Mouse (Mus musculus): Measurements from ENCODE around the gene Lmntd1.

Gene Lmntd1

DNA sequence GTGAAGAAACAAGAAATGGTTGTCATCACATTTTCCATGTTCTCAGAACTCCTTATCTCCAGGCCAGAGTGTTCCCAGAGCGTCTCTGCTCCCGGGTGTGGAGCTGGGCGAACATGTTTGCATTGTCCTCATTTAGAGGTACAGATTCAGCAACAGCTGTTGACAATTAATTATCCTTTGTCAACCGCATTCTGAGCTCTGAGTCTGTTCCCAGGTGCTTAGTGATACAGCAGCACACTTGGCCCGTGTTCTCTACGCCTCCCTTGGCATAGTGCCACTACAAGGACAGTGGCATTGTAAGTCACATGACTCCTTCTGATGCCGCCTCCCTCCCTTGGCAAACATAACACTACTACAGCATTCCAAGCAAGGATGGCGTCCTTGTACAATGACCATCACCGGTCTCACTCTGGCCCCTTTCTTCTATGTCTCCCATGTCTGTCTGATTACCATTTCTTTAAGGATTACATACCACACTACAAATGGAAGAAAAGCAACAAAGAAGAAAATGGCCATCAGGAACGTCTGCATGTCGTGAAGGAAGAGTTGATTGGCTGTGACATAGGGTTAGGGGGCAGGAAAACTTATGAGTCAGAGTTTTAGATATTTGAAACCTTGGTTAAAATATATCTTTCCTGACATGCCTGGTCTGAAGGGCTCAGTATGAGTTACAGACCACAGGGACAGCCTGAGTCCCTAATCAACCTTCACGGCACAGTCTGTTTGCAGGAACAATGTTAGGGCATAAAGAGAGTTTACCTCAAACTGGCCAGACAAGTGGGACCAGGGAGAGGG, 231.3 kb downstream of the Lmntd1 start:
- DNase-seq (ENCODE audit: low read depth, low spot score) = no peak

DNA sequence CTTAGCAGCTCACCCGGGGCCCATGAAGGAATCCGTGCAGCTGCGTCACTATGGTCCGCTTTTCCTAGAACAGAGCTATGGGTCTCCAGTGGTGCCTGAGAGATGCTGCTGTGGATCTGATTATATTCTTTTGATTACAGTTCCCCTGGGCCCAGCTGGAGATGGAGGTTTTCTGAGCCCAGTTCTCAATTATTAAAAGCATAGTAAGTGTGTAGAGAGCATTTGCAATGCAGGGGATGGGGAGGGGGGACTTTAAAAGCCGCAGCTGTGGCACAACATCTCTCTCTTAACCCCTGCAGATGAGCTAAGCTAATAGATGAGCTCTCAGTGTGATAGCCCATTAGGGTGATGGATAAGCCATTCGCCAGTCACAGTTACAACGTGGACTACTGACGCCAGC, 233.2 kb downstream of the Lmntd1 start:
- no peak for DNase-seq (ENCODE audit: low read depth, low spot score)

DNA sequence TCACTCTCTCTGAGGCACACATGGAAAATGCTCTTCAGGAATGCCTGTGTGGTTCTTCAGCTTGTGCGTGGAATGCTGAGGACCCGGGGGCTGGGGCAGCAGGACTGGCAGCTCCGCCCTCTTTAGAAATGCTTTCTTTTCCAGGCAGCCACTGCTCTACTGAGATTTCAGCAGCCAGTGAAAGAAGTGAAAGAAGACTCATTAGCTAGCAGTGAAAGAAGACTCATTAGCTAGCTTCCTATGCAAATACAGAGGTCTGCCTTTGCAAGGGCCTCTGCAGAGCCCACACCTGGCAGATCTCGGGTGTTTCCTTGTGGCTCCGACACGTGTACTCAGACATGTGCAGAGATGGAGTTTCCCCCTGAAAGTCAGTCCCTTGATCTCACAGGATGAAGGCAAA, 234.9 kb downstream of the Lmntd1 start:
- peak; percentile 90 for DNase-seq (ENCODE audit: low read depth, low spot score)

DNA sequence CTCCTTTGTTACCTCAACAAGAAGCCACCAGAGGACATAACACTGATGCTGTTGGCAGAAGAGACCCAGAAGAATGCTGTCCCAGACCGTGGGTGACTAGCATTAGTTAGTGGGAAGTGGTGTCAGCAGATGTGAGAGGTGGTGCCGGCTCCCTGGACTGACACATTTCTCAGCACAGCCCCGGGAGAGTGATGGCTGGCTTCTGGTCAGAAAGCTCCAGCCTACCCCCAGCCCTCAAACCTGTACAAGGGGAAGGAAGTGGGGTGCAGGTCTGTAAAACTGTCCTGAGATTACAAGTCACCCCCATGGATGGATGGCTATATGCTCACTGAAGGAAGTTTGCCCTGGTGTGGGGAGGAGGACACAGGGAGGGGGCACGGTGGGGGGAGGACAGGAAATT, 235.4 kb downstream of the Lmntd1 start:
- DNase-seq (ENCODE audit: low read depth, low spot score) = no peak

DNA sequence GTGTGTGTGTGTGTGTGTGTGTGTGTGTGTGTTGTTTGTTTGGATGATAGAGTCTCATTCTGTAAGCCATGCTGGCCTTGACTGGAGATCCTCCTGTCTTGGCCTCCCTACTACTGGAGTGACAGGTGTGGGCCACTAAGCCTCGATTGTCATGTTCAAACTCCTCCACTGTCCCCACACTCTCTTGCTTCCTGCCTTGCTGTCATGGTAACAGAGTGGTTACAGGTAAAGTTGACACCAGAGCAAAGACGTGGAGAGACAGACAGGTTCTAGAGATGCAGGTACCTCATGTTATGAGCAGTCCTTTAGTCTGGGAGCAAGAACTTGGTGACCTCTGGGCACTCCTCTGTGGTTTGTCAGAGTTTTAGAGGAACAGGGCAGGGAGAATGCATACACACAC, 239.7 kb downstream of the Lmntd1 start:
- no peak for DNase-seq (ENCODE audit: low read depth, low spot score)

DNA sequence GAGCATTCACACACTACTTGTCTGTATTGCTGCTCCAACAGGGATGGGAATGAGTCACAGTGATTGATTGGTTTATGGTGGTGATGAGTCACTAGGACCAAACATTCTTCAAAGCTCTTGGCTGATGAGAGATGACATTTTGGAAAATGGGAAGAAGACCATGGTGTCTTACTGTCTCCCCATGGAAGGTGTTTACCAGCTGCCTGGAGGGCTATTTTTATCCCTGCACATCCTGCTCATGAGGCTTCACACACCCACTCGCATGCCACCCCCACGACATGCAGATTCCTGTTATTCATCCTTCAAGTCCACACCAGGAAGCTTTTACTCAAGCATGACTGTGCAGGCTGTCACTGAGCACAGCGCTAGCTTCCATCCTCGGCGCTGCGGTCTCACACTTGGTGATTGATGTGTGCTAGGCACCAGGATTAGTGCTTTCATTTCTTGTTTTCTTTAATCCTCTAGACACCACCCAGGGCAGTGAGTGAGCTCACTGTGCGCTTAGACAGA, 240.4 kb downstream of the Lmntd1 start:
- peak; percentile 85 for DNase-seq (ENCODE audit: low read depth, low spot score)

DNA sequence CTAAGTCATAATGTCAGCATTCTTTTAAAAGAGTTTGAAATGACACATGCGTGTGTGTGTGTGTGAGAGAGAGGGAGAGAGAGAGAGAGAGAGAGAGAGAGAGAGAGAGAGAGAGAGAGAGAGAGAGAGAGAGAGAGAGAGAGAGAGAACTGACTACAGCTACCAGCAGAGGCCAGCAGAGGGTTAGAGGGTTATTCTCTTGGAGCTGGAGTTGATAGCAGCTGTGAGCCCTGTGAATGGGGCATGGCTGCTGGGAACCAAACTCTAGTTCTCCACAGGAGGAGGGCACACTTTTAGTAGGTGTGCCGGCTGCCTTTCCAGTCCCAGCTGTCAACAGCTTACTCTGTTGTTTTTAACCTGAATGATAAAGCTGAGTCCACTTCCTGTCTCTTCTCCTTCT, 242.1 kb downstream of the Lmntd1 start:
- peak; percentile 48 for DNase-seq (ENCODE audit: low read depth, low spot score)

DNA sequence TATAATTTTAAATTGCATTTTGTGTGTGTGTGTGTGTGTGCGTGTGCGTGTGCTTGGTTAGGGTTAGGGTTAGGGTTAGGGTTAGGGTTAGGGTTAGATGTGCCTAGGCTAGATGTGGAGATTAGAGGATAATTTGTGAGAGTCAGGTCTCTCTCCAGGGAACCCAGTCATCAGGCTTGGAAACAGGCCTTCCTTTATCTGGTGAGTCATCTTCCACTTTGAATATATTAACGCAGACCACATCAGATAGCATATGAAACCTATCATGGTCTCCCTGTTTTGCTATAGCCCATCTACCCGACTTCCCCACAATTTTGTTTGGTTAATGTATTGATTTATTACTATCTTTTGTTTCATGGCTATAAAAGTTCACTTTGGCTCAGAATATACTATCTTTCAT, 242.5 kb downstream of the Lmntd1 start:
- DNase-seq (ENCODE audit: low read depth, low spot score) = no peak

DNA sequence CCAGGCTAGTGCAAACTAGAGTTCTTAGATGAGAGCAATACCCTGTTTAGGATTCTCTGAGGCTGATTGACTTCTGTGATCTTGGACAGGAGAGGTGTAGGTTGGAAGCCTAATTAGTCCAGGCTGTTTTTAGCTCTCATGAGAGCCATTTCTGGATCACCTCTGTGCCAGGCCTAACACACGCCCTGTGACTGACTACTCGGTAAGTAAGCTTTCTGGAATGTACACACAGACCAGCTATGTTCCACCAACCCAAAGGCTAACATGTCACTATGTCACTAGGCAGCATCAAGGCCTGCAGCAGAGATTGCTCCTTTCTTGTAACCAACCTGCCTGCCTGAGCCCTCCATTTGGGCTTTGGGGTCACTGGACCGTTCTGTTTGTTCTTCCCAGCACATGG, 243.8 kb downstream of the Lmntd1 start:
- DNase-seq (ENCODE audit: low read depth, low spot score) = no peak

DNA sequence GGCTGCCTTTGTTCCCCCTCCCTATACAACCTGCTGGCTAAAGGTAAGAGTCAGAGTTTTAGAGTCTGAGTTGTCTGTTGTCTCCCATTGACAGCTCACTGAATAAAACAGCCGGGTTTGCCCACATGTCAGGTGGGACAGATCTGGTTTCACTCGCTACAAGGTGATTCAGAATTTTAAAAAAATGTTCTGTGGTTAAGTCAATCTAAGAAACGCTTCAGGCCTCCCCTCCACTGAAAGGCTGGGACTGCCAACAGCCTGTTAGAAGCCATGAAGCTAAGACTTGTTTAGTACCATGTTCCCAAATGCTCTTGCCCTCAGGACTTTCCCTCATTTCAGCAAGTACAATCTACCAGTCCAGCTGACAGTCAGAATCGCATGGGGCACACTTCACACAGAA, 244.8 kb downstream of the Lmntd1 start:
- DNase-seq (ENCODE audit: low read depth, low spot score) = no peak

DNA sequence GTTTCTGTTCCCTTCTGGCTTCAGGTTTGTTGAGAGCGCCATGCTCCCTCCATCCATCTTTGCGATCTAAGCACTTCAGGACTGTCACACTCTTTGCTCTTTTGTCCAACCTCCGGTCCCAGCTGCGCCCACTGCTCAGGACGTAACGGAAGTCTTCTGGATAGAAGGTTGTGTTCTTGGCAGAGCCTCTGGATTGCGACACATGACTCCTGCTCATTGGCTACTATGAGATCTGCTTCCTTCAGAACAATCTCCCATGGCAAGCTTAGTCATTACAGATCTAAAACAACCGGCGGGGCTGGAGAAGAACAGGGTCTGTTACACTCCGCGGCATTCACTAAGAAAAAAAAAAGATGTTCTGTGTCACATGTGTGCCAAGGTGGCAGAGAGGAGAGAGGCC, 247.6 kb downstream of the Lmntd1 start:
- no peak for DNase-seq (ENCODE audit: low read depth, low spot score)

DNA sequence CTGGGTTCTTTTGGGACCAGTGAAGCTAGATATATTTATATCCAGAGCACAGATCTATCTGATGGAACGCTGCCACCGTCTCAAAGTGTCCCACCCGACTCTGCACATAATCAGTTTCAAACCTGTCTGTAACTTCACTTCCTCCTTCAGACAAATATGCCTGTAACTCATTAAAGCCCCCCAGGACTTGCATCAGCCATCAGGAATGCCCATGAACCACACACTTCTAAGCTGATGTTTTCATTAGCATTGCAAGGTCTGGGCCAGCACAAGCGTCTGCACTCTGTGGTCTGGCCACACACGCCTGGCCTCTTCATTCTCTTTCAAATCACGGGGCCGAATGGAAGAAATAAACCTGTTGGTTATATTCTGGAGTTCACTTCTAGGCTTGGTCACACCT, 250.4 kb downstream of the Lmntd1 start:
- no peak for DNase-seq (ENCODE audit: low read depth, low spot score)

DNA sequence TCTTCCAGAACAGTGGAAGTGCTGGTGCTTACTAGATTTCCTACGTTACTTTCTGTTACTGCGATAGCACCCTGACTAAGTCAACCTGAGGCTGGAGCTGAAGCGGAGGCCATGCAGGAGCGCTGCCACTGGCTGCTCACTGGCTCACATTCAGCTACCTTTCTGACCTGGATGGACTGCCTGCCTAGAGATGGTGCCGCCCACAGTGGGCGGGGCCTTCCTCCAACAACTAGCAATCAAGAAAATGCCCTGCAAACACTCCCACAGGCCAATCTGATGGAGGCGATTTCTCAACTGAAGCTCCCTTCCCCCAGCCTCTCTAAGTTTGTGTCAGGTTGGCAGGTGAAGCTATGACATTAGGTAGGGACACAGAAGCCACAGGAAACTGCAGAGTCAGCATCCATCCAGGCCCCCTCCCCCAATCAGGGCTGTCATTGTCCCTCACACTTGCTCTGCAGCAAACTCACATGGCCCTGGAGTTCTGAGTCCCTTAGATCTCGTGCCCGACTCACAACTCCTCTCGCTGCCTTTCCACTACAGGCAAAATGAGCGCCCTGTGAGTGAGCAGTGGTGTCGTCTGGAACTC, 252.9 kb downstream of the Lmntd1 start:
- peak; percentile 22 for DNase-seq (ENCODE audit: low read depth, low spot score)

DNA sequence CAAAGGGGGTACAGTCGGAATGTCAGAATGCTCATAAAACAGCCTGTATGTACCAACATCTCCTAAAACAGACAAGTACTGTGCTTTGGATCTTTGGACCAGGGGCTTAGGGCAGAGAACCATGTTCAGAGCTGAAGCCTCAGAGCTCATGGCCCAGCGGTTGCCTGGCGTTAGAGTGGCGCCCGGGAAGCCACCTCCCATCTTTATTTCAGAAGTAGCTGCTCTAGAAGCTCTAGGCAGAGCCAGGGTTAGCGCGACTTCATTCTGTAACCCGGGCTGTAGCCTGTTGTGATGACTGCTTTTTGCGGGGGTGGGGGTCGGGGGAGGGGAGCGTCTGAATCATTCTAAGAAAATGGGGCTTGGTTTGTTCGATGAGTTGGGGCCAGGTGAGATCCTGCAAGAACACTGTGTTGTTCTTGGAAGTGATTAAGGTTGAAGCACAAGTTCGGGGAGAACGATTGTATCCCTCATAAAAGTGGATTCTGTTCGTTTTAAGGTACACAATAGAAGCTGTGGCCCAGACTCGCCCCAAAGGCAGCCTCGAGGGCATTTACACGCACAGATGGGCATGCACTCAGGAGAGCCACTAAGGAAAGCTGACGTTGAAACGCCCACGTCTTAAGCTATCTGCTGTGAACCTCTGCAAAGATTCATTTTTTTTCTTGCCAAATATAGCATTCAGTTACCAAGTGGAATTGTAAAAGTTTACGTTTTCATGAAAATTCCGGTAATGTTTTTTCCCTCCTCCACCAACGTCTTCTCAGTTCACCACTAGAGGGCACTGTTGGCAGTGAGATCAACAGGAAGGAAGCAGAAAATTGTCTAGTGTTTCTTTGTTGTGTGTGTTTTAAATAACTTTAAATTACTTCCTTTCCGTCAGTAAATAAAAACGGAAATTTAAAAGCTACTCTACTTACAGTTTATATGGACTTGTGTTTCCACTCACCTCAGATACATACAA, 254.4 kb downstream of the Lmntd1 start:
- peak; percentile 84 for DNase-seq (ENCODE audit: low read depth, low spot score)

DNA sequence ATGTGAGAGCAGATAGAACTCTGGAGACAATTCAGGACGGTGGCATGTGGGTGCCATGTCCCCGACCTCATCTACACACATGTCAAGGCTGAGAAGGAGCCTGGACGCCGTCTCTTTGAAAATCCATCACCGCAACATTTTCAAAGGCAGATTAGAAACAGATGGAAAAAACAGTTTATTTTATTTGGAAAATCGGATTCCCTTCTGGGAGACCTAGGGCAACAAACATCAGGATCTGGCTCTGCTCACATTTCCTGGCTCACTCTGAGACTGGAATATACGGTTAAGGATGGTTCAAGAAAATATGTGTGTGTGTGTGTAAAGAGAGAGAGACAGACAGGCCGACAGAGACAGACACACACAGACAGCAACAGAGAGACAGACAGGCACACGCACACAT, 256.1 kb downstream of the Lmntd1 start:
- DNase-seq (ENCODE audit: low read depth, low spot score) = no peak

DNA sequence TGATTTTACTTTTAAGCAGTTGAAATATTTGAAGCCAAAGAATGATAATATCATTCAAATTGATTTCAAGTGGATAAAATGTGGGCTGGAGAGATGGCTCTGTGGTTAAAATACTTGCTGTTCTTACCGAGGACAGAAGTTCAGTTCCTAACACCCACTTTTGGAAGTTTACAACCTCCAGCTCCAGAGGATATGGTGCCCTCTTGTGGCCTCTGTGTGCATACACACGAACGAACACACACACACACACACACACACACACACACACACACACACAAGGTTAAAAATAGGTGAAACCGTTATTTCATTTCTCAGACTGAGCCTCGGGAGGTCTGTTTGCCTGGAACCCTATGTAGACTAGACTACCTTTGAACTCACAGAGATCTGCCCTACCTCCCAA, 260.3 kb downstream of the Lmntd1 start:
- DNase-seq (ENCODE audit: low read depth, low spot score) = no peak

DNA sequence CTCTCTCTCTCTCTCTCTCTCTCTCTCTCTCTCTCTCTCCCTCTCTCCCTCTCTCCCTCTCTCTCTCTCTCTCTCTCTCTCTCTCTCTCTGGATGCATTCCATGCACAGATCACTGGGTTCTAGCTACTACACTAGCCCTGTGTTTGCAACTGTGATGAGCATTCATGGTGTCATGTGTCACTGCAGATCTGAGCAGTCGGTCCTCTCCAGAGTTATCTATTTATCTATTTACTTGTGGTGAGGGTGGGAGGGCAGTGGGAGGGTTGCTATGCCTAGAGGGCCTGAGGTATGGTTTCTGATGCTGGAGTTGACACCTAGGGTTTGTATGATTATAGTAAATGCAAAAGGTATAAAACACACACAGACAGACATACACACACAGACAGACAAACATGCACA, 261.4 kb downstream of the Lmntd1 start:
- DNase-seq (ENCODE audit: low read depth, low spot score) = no peak

DNA sequence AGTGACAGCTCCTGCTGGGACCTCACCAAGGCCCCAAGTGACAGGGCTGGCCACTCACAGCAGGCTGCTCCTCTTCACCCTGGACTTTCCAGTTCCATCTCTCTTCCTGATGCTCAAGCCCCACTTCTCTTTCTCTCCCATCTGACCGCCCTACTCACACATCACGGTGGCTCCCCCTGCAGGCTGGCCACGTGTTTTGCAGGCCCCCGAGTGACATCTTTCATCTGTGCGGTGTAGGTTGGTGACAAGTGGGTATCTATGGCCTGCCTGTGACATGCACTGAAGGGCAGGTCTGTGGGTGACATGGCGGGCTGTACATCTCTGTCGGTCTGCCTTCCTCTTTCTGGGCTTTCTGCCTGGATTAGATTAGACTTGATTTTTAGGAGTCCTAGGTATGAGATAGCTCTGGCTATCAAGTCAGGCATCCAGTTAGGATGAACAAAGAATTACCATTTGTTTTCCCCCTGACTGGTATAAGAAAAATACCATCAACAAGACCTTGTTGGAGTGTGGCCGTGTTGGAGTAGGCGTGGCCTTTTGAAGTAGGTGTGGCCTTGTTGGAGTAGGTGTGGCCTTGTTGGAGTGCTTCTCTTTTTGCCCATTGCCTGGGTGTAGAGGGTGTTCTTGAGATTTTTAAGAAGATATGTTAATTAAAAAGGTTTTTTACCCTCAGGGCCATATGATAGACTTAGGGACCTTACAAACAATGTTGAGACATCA, 265.8 kb downstream of the Lmntd1 start:
- peak; percentile 73 for DNase-seq (ENCODE audit: low read depth, low spot score)

DNA sequence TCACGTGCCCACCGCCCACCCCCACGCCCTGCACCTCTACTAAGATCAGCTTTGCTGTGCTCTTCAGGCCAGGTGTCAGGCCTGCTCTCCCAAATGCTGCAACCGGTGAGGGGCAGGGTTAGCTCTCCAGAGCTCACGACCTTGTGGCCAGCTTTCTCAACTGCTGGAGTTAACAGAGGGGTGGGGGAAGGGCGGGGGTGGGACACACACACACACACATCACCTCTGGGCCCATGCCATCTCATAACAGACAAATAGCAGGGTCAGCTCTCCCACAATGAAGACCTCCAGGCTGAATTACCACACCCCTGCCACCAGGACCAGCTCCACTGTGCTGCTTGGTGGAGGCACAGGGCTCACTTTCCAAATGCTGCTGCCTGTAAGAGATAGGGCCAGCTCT, 266.5 kb downstream of the Lmntd1 start:
- DNase-seq (ENCODE audit: low read depth, low spot score) = no peak

DNA sequence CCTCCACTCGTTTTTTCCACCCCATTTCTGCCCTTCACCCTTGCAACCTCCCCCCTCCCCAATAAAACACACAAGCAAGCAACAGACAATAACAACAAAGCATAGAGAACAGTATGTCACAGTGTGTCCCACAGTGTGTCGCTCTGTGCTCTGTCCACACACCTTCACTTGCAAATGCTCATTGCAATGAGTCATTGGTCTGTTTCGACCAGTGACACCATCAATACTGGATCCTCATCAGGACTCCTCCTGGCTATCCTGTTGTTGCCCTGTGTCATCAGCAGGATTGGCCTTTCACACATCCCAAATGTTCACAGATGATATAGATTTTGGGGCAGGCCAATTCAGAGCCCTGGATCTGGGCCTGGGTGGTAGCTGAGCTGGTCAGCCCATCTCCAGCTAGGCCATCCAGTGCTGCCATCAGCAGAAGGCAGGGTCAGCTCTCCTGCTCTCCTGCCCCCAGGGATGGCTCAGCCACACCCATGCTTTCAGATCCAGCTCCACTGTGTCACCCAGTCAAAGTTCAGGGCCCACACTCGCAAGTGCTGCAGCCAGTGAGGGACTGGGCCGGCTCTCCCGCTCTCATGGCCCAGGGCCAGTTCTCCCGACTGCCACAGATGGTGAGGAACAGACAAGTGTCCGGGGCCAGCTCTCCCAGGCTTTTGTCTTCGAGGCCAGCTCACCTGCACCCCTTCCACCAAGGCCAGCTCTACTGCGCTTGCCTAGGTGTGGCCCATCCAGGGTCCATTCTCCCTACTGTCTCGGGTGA, 267.1 kb downstream of the Lmntd1 start:
- no peak for DNase-seq (ENCODE audit: low read depth, low spot score)

DNA sequence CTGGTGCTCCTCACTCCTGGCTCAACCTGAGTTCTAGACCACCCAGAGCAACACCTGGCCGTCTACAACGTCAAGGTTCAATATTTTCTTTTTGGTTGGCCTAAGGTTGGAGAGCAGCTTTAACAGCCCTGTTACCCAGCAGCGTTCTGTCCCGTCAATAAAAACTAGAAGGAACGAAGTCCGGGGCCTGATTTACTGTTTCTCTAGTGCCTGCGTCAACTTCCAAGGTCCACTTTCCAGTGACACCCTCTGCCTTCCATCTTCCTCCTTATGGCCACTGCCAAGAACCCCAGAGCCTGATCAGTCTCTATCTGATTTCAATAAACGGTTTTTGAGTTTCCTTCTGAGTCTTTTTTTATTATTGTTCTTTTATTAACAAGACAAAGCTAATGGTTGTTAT, 267.8 kb downstream of the Lmntd1 start:
- no peak for DNase-seq (ENCODE audit: low read depth, low spot score)

Measured in A20 (cell line).